Mouse (Mus musculus) ES-Bruce4 (cell line): ENCODE measurements around the gene Cfdp1. TPM values are rescaled to one million over a fixed set of nuclear protein-coding genes. Genes with fewer than 3 reads are reported as not detected.
A peak's percentile ranks its signal among the peaks of the same experiment; 100 is the strongest.

ENCODE experiments used
- H3K27ac ChIP-seq: 2 replicates; pipeline ENCODE4 v1.5.1; 2012; ENCODE audit warnings: low read length, inconsistent platforms; ENCODE audit not compliant: insufficient read depth
- H3K27me3 ChIP-seq: 2 replicates; pipeline ENCODE4 v1.6.1; 2012; ENCODE audit warnings: mild to moderate bottlenecking, low read length, inconsistent platforms; ENCODE audit not compliant: control insufficient read depth, poor library complexity, insufficient read depth, severe bottlenecking
- H3K36me3 ChIP-seq: 2 replicates; pipeline ENCODE4 v1.6.1; 2012; ENCODE audit warnings: inconsistent platforms, mild to moderate bottlenecking, low read length, moderate library complexity; ENCODE audit not compliant: control insufficient read depth, poor library complexity, insufficient read depth, severe bottlenecking
- H3K4me1 ChIP-seq: one replicate; pipeline ENCODE4 v1.8.1; 2011; ENCODE audit warnings: low read length; ENCODE audit not compliant: control insufficient read depth, insufficient read depth
- H3K4me3 ChIP-seq: 2 replicates; pipeline ENCODE4 v1.5.1; 2011; ENCODE audit warnings: low read depth, mild to moderate bottlenecking, low read length
- H3K9ac ChIP-seq: 2 replicates; pipeline ENCODE4 v1.6.1; 2012; ENCODE audit warnings: low read depth, mild to moderate bottlenecking, inconsistent platforms; ENCODE audit not compliant: poor library complexity, severe bottlenecking
- H3K9me3 ChIP-seq: replicated peaks from 2 replicates; pipeline ENCODE4 v1.6.1; 2012; ENCODE audit warnings: mild to moderate bottlenecking, low read length, inconsistent platforms; ENCODE audit not compliant: control insufficient read depth, poor library complexity, insufficient read depth, severe bottlenecking
- CTCF ChIP-seq: IDR thresholded peaks from one replicate; pipeline ENCODE4 v1.8.1; 2011; ENCODE audit warnings: low read depth, low read length
- EP300 ChIP-seq: IDR thresholded peaks from 2 replicates; pipeline ENCODE4 v1.6.1; 2011; ENCODE audit warnings: low read depth, low read length; ENCODE audit not compliant: insufficient read depth
- POLR2A ChIP-seq: IDR thresholded peaks from one replicate; pipeline ENCODE4 v1.8.1; 2011; ENCODE audit warnings: low read length; ENCODE audit not compliant: insufficient read depth
- polyA plus RNA-seq: library from polyadenylated mRNA; stranded (reverse); fragments of >200 nt; gene quantifications from 2 replicates; pipeline ENCODE4 v1.2.4, GENCODE M21; 2011; ENCODE audit warnings: low read depth; ENCODE audit not compliant: missing spikeins, insufficient read depth, insufficient read length

Gene Cfdp1
- polyA plus RNA-seq, 1 experiment = 265 TPM

DNA sequence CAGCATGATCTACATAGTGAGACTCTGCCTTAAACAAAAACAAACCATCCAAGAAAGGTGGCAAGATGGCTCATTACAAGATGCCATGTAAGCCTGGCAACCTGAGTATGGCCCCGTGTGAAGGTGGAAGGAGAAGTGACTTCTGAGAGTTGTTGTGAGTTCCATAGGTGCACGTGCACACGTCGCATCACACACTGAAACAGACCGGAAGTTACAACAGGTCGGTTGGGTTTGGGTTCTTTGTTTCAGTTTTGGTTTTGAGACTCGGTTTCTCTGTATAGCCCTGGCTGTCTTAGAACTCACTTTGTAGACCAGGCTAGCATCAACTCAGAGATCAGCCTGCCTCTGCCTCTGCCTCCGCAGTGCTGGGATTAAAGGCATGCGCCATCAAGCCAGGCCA, 40.3 kb downstream of the Cfdp1 start:
- no peaks in the 10 kb centered on the region for H3K27me3 ChIP-seq
- H3K9ac ChIP-seq = no peak overlapping the region
- H3K9me3 ChIP-seq = no peaks in the 10 kb centered on the region
- peaks cover 15% of the 10 kb centered on the region for H3K36me3 ChIP-seq
- peak overlapping the region; percentile 69 for H3K27ac ChIP-seq
- H3K4me3 ChIP-seq = no peak overlapping the region
- TF ChIP-seq POLR2A = no peak
- no peak for TF ChIP-seq CTCF
- no peak for TF ChIP-seq EP300
- H3K4me1 ChIP-seq = peaks cover 9% of the 10 kb centered on the region

GRCm38 (mm10) chr8:111812835-111813234, 41.3 kb downstream of the Cfdp1 start:
- TF ChIP-seq CTCF (no peak), EP300 (no peak), POLR2A (no peak)
- peaks cover 9% of the 10 kb centered on the region for H3K4me1 ChIP-seq
- peaks cover 15% of the 10 kb centered on the region for H3K36me3 ChIP-seq
- no peaks in the 10 kb centered on the region for H3K9me3 ChIP-seq
- H3K27me3 ChIP-seq = no peaks in the 10 kb centered on the region
- H3K27ac ChIP-seq = peak overlapping the region; percentile 39; the same call in 1 of the 2 replicates
- H3K9ac ChIP-seq = no peak overlapping the region
- no peak overlapping the region for H3K4me3 ChIP-seq

DNA sequence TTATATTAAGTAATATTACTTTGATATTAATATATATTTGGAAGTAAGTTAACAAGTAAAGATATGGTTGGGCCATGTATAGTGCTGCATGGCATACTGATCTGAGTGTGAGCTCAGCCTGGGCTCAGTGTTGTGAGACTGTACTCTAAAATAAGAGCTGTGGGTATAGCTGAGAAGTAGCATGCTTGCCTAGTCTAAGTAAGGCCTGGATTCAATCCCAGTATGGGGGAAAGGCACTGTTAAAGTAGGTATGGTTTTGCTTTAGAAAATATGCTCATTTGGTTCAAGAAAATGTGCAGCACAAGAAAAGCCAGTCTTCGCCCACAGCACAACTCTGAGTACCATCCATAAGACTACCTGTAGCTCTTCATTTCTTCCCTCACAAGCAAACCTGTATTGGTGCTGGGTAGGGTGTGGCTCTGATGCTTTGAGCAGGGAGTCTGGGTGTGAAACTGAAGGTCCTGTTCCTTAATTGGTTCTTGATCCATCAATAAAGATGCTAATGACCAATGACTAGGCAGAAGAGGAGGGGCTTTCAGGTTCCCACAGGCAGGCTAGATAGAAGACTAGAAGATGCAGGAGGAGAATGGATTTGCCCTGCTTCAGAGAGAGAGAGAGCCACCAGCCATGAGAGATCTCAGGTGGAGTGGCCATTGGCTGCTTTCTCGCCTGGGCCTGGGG, 43.3 kb downstream of the Cfdp1 start:
- no peaks in the 10 kb centered on the region for H3K9me3 ChIP-seq

DNA sequence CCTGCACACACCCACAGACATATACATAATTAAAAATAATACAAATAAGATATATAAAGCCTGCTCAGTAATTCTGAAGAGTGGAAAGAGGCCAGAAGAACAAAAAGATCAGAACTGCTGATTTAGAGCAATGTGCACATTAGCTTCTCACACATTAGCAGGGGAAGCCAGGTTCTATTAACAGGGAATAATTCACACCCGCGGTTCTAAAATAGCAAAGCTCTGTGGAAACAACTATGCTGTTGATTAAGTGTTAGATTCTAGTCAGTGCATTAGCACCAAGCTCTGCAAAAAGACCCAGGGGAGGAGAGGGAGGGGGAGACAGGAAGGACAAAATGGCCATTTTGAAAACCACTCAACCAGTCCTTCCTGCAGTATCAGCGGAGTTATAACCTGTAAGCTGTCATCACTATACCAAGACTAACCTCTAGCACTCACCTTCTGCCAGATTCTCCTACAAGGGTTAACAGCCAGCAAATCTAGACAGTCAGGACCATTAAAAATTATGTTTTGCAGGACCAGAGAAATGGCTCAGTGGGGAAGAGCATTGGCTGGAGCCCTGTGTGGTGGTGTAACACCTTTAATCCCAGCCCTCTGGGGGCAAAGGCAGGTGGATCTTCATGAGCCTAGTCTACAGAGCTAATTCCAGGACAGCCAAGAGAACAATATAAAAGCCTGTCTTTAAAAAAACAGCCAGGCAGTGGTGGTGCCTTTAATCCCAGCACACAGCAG, 45.0 kb downstream of the Cfdp1 start:
- Histone ChIP-seq H3K4me1 (peaks cover 5% of the 10 kb centered on the region), H3K9me3 (no peaks in the 10 kb centered on the region), H3K27ac (no peak overlapping the region), H3K9ac (no peak overlapping the region), H3K27me3 (no peaks in the 10 kb centered on the region), H3K4me3 (no peak overlapping the region), H3K36me3 (peaks cover 23% of the 10 kb centered on the region)
- no peak for TF ChIP-seq EP300
- no peak for TF ChIP-seq POLR2A
- no peak for TF ChIP-seq CTCF

More for the DNA sequence above, 43.3 kb downstream of the Cfdp1 start:
- H3K27me3 ChIP-seq = no peaks in the 10 kb centered on the region
- no peak for TF ChIP-seq EP300
- no peak for TF ChIP-seq CTCF
- no peak for TF ChIP-seq POLR2A
- no peak overlapping the region for H3K9ac ChIP-seq
- H3K4me1 ChIP-seq = peaks cover 8% of the 10 kb centered on the region
- H3K27ac ChIP-seq = peak overlapping the region; percentile 20; the same call in 1 of the 2 replicates
- peaks cover 26% of the 10 kb centered on the region for H3K36me3 ChIP-seq
- H3K4me3 ChIP-seq = no peak overlapping the region

DNA sequence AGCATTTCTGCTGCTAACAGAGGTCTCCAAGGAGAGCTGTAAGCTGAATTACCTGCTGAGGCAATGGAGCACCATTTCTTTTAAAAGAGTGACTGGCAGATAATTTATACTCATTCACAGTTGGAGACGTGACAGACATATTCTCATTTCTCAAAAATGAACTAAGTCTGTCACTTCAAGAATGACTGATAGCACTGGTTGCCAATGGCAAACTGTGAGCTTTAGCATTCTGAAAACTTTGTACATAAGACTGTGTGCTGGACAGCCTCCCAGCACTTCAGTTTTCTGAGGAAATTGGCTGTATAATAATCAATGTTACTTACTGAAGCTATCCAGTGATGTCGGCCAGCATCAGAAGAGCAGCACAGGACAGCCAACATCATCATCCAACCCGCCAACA, 46.1 kb downstream of the Cfdp1 start:
- H3K9ac ChIP-seq = no peak overlapping the region
- peaks cover 7% of the 10 kb centered on the region for H3K4me1 ChIP-seq
- H3K27ac ChIP-seq = no peak overlapping the region
- no peaks in the 10 kb centered on the region for H3K27me3 ChIP-seq
- H3K36me3 ChIP-seq = peaks cover 17% of the 10 kb centered on the region
- H3K4me3 ChIP-seq = no peak overlapping the region
- no peaks in the 10 kb centered on the region for H3K9me3 ChIP-seq
- no peak for TF ChIP-seq CTCF
- no peak for TF ChIP-seq EP300
- TF ChIP-seq POLR2A = no peak

DNA sequence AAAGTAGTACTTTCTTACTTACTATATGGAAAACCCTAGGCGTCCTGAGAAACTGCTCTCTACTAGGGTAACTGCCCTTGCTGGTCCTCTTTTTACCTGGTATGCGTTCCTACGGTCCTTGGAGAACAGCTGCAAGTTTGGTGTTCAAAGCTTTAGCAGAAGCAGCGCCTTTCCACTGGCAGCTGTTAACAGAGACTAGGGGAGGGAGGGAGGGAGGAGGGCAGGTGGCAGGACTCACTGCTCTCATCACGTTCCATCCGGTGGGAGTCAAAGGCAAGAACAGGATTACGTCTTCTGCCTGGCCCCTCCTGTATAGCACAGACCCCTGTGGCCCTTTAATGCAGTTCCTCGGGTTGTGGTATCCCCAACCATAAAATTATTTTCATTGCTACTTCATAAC, 50.7 kb downstream of the Cfdp1 start:
- Histone ChIP-seq H3K9ac (no peak overlapping the region), H3K4me3 (no peak overlapping the region), H3K9me3 (no peaks in the 10 kb centered on the region), H3K4me1 (peaks cover 12% of the 10 kb centered on the region), H3K27ac (no peak overlapping the region), H3K27me3 (no peaks in the 10 kb centered on the region), H3K36me3 (peaks cover 22% of the 10 kb centered on the region)
- TF ChIP-seq EP300 (0 out of 2 replicates have a peak, but pooled peaks have one; percentile 17), CTCF (no peak)
